Mouse (Mus musculus): ENCODE data around the gene Apoe.

Apoe gene

GRCm38 (mm10) chr7:19715239-19716054, 16.5 kb upstream of the Apoe start, which contains the start of gene Tomm40:
Tomm40 (minus strand) TSS chr7:19715438.
- DNase-seq: peak; percentile 99

- no peak for DNase-seq
These were observed 15.8 kb upstream of the Apoe start for GRCm38 (mm10) chr7:19714836-19715235.

DNA sequence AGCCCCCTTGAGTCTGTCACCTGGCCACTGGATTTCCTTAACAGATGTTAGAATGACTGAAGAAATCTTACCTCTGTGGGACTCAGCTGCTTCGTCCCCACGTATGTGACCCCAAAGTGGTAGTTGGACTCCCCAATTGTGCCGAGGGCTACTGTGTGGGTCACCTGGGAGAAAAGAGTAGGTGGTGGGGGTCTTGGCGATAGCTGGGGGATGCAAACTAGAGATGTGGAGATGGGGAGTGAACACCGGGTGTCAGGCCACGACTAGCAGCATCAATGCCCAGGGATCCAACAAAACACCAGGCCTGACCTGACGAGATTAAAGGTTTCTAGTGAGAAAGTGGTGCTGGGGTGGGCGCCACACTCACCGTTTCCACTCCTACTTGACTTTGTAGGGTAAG, 14.6 kb upstream of the Apoe start:
- DNase-seq: no peak

- no peak for DNase-seq
These were observed 14.2 kb upstream of the Apoe start for GRCm38 (mm10) chr7:19713196-19713595.

- no peak for DNase-seq
These were observed 13.4 kb upstream of the Apoe start for GRCm38 (mm10) chr7:19712414-19712813.

DNA sequence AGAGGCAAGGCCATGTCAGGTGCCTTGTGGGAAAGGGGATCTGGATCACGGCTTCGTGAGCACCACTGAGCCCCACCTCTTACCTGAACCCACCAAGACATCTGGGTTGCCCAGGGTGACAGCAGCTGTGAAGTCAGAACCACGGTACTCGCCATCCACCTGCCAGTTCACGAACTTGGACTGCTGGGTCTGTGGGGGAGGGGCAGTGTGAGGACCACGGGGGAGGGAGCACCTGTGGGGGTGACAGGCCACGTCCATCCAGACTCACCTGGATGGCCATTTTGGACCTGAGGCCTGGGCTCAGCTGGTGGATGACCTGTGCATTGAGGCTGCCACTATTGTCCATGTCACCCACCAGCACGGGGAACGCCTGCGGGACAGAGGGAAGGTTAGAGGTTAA, 11.7 kb upstream of the Apoe start:
- no peak for DNase-seq

DNA sequence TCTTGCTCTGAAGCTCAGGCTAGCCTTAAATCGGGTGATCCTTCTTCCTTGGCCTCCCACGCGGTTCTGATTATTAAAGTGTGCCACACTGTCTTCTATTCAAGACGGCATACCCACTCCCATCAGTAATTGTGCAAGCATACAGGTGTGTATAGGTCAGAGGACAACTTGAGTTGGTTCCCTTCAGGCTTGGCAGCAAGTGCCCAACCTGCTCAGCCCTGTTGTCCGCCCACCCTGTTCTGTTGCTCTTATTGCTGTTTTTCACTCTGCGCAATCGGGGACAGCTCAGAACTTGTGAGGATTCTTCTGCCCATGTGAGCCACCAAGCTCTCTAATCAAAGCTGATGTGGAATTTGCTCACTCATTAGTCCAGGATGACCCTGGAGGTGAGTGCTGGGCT, 6.3 kb upstream of the Apoe start:
- no peak for DNase-seq

DNA sequence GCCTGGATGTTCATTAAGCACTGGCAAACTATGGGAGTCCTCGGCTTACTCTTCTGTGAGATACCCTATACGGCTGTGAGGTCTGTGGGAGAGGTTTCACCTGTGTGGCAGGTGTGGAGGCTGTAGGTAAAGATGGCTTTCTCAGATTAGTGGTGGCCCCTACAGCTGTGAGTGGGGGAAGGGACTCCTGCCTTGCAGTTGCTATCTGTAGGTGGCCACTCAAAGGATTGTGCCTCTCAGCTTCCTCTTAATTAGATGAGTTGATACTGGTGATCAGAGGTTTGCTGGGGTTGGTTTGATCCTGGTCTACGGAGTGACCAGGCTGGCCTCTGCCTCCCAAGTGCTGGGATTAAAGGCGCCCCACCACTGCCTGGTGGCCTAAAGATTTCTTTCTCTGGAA, 5.5 kb upstream of the Apoe start:
- DNase-seq: no peak

DNA sequence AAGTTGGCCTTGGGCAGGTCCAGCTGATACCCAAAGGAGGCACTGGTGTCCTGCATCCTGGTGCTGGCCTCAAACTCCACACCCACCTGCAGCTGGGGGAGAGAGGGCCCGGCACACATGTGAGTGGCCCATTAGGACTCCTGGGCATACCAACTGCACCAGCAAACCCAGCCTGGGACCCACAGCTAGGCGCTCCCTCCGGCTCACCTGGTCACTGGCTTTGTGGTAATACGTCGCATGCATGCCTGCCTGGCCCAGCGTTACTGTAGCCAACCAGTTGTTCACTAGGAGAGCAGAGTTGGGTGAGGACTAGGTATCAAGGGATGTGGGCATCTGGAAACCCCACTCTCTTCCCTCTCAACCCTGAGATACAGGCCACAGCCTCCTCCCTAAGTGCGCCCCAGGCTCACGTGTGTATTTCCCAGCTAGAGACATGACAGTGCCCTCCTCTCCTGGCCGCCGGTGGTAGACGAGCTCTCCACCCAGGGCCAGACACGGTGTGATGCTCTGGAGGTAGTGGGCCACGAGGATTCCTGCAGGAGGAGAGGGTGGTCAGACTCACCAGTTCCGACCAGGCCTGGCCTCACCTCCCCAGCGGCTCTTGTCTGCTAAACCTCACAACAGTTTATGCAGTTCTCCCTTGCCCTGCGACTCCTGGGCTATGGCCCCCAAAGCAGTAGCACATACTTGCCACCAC, 4.0 kb upstream of the Apoe start:
- no peak for DNase-seq

GRCm38 (mm10) chr7:19701069-19701761, 2.2 kb upstream of the Apoe start:
- no peak for DNase-seq

DNA sequence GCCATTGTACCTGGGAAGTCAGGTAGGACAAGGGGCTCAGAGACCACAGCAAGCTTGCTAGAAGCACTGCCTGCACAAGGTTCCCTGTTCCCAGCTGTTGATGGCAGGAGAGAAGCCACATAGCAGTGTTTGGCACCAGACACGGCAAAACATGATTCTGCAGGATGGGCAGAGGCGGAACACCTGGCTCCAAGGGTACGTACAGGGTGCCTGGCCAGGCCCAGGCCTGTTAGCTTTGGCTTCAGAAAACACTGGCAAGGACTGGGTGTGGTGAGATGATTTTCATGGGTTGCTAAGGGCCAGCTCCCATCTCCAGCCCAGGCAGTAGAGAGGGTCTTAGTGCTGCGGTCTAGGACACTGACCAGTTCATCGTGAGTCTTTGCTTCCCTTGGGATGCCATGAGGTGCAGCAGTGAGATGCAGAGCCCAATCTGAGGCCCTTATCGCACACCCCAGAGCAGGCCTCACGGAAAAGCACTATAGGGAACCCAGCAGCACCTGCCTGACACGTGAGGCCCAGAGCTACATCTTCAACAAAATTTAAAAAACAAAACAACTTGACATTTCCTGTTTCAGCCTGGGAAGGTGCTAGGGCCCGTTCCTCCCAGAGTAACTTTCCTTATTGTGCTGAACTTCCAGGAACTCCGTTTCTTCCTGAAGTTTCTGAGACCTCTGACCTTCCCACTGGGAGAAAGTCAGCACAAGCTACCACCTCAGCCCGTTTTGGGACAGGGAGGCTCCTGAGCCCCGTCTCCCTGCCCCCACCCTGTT, 1.5 kb upstream of the Apoe start:
- DNase-seq: no peak

- DNase-seq: no peak
These were observed 800 bp upstream of the Apoe start for GRCm38 (mm10) chr7:19699827-19700148.

DNA sequence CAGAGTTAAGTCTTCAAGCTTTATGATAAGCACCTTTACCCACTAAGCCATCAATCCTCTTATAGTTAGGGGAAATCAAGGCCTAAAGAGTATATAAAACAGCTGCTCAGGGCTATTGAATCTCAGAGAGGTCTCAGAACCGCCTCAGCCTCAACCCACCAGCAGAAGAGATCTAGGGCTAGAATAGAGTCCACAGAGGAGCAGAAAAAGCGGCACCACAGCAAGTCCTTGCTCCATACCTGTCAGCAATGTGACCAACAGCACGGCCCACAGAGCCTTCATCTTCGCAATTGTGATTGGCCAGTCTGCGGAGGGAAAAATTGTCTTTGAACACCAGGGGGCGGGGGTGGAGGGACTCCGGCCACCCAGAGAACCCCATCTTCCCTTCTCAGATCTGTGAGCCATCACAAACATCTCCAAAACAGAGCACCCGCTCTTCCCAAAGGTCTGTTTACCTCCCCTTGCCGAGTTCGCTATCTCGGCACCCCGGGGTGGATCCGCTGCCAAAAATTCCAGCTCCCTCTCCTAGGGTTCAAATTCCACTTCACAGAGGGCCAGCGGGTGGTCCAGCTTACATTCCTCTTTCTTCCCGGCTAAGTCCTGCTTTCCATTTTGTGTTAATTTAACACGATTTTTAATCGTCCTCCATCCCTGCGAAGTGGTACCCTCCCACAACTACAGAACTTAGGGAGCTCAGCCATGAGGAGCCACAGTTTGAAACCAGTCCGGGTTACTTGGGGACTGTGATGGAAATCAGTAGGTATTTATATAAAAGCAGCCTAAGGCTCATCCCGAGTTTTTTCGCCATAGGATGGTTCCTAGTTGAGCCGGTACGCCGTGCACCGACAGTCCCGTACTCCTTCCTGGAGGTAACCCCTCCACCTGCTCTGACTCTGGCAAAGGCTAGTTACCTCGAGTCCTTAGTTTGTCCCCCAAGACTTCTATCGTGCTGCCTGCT, 760 bp downstream of the Apoe start:
- no peak for DNase-seq

GRCm38 (mm10) chr7:19696336-19696873, 2.6 kb downstream of the Apoe start:
- DNase-seq: no peak

DNA sequence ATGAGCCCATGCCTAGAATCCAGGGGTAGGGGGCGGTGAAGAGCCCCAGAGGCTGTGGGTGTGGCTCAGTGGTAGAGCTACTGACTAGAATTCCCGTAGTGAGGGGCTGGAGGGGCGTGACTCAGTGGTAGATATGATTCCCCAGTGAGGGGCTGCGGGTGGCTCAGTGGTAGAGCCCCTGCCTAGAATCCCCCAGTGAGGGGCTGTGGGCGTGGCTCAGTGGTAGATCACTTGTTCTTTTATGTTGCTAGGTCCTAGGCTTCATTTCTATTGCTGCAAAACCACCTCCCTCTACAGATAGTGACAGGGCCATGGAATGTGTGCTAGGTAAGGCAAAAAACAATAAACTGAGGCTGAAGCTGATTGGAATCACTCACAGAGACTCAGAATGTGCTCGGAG, 3.1 kb downstream of the Apoe start:
- DNase-seq: no peak

DNA sequence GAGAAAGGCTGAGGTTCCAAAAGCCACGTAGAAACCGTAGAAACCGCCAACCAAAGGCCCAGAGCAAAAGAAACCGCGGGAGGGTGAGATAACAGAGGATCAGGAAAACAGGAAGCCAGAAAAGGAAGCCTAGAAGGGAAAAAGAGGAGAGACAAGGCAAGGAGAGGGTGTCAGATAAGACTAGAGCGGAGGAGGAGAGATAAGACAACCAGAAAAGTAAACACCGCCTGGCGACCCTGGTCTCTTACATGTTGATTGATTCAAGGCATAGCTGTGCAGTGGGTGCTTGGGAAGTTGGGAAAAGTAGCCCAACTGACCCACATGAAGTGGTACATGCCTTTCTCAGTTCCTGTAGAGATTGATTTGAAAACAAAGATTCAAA, 3.8 kb downstream of the Apoe start:
- no peak for DNase-seq

GRCm38 (mm10) chr7:19694336-19695212, 4.4 kb downstream of the Apoe start:
- no peak for DNase-seq

- DNase-seq: no peak
These were observed 5.6 kb downstream of the Apoe start for GRCm38 (mm10) chr7:19693421-19693820.

DNA sequence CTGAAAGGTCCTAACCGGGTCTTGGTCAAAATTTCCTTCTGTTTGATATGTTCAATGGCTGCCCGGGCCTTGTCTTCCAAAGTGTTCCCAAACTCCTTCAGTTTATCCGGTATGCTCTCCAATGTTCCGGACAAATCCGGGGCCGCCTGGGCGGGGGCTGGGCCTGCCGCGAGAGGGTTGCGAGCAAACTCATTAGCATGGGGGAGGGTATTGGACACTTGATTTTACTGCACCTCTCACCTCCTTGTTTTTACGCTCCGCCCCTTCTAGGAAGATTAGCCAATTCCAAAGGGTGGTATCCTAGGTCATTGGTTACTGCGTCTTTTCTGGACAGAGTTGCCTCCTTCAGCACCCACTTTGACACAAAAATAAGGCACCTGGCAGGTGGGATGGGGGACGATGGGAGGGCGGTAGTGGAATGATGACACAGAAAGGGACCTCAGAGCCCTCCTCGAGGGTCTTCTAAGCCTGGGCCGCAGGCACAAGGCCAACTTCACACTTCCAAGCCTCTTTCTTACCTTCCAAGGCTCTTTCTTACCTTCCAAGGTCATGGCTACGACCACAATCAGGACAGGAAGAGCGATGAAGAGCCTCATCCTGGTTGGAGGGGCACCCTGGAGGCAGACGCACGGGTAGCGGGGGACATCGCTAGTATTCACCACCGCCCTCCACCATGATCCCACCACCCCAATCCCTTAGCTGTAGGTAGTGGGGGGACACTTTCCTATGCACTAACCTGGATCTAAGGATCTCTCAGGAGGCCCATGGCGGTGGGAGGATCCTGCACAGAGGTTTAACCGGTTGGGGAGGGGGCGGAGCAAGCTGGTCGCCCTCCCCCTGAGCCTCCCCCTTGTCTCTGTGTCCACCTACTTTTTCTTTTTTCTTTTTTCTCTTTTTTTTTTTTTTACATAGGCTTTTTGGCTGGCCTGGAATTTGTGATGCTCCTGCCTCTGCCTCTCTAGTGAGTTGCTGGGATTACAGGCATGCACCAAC, 6.8 kb downstream of the Apoe start, which contains the start of gene Apoc1:
Apoc1 (minus strand) TSS at position 788 of the 993 bp plus-strand sequence.
- no peak for DNase-seq
